Comparison of ENCODE assay signal across 25 mouse cellular contexts in the genomic region with DNA sequence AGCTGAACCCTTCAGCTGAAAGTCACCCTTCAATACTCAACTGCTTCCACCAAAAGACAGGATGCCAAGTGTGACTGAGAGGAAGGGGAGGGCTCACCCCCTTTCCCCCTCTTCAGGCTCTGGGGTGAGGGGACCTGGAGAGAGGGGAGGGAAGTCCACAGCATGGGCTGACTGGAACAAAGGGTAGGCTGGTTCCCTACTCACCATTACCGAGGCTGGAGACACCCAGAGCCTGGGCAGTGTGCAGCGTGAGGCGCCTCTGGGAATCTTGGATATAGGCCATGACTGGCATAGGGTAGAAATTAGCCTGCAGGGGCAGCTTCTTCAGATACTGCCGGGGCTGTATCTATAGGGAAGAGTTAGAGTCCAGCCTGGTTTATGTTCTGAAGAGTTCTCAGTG. TPM values are rescaled to one million over a fixed set of nuclear protein-coding genes. Genes with fewer than 3 reads are reported as not detected.
DNase-seq lines count a peak whose midpoint lies in the region; ATAC-seq and TF ChIP-seq lines count a peak whose summit lies in the region.
"Had no signal": no experiment of that assay in that cellular context is flagged by ENCODE, and none has a peak within 500 bp of the region (broad histone marks: within the 10 kb centered on the region; RNA-seq: fewer than 3 reads in every experiment).

No protein-coding gene starts in this region.

- H3K4me3 ChIP-seq in heart, embryonic 13.5 days, result no peak overlapping the region
- H3K4me3 ChIP-seq in heart, adult 2 months, result no peak overlapping the region
- H3K4me3 ChIP-seq in midbrain, embryonic 10.5 days, result no peak overlapping the region
- H3K4me3 ChIP-seq in midbrain, postnatal 0 days (ENCODE audit: low read depth, low read length), result no peak overlapping the region
- no peak overlapping the region for H3K4me3 ChIP-seq in limb, embryonic 10.5 days
- H3K4me3 ChIP-seq: embryonic facial prominence, embryonic 13.5 days; forebrain, embryonic 10.5 days; forebrain, embryonic 15.5 days; hindbrain, embryonic 13.5 days; liver, embryonic 12.5 days had no signal

- H3K79me2 ChIP-seq in heart, adult 2 months (replicated peaks; ENCODE audit: control insufficient read depth, insufficient read depth, low read length), result no peaks in the 10 kb centered on the region

- no peak overlapping the region for H3K4me2 ChIP-seq in heart, embryonic 13.5 days
- H3K4me2 ChIP-seq in midbrain, postnatal 0 days (ENCODE audit: low read depth, low read length, poor library complexity, severe bottlenecking), result no peak overlapping the region
- H3K4me2 ChIP-seq: embryonic facial prominence, embryonic 13.5 days; forebrain, embryonic 15.5 days; hindbrain, embryonic 13.5 days; liver, embryonic 12.5 days had no signal

- DNase-seq in heart, adult 2 months, result no peak
- DNase-seq in midbrain, embryonic 10.5 days (ENCODE audit: low spot score), result no peak
- no peak for DNase-seq in midbrain, postnatal 0 days (ENCODE audit: low spot score)
- DNase-seq in MN1 (ENCODE audit: low spot score), result peak; percentile 36
- peak; percentile 29 for DNase-seq in brain, adult 2 months (ENCODE audit: low read depth, low spot score)
- DNase-seq in limb, embryonic 10.5 days (ENCODE audit: low spot score), result no peak
- no peak for DNase-seq in ovary, postnatal 14 days (ENCODE audit: low spot score)
- DNase-seq: adrenal gland, adult 2 months; adrenal gland, postnatal 36 days; cerebellum, adult 8-10 months; heart, postnatal 4 days; kidney, adult 8-10 months; kidney, postnatal 10 days; liver, postnatal 0 days; right cerebral cortex, postnatal 4 days; thymus, postnatal 4 days had no signal

- no peaks in the 10 kb centered on the region for H3K9me3 ChIP-seq in heart, embryonic 13.5 days
- no peaks in the 10 kb centered on the region for H3K9me3 ChIP-seq in midbrain, embryonic 10.5 days (replicated peaks)
- H3K9me3 ChIP-seq in midbrain, postnatal 0 days (ENCODE audit: low read length), result no peaks in the 10 kb centered on the region
- no peaks in the 10 kb centered on the region for H3K9me3 ChIP-seq in limb, embryonic 10.5 days (replicated peaks)
- H3K9me3 ChIP-seq: embryonic facial prominence, embryonic 13.5 days; forebrain, embryonic 10.5 days; forebrain, embryonic 15.5 days; hindbrain, embryonic 13.5 days; liver, embryonic 12.5 days had no signal

- no peak for TF ChIP-seq CTCF in heart, adult 2 months (IDR thresholded peaks at IDR 0.05)
- no peak for TF ChIP-seq CTCF in midbrain, postnatal 0 days (IDR thresholded peaks at IDR 0.05)

- peaks cover 96% of the 10 kb centered on the region for H3K36me3 ChIP-seq in heart, embryonic 13.5 days
- no peaks in the 10 kb centered on the region for H3K36me3 ChIP-seq in heart, adult 2 months (ENCODE audit: control insufficient read depth, insufficient read depth, low read length)
- peaks cover 95% of the 10 kb centered on the region for H3K36me3 ChIP-seq in midbrain, embryonic 10.5 days
- peaks cover 67% of the 10 kb centered on the region for H3K36me3 ChIP-seq in midbrain, postnatal 0 days (ENCODE audit: insufficient read depth, low read length)
- peaks cover 94% of the 10 kb centered on the region for H3K36me3 ChIP-seq in limb, embryonic 10.5 days

- H3K27ac ChIP-seq in heart, embryonic 13.5 days (replicated peaks), result peak overlapping the region; percentile 70
- no peak overlapping the region for H3K27ac ChIP-seq in heart, adult 2 months
- 0 out of 2 replicates have a peak overlapping the region, but pooled peaks have one; percentile 28 for H3K27ac ChIP-seq in midbrain, embryonic 10.5 days (replicated peaks)
- no peak overlapping the region for H3K27ac ChIP-seq in midbrain, postnatal 0 days (ENCODE audit: low read depth, low read length)
- no peak overlapping the region for H3K27ac ChIP-seq in limb, embryonic 10.5 days
- H3K27ac ChIP-seq: forebrain, embryonic 15.5 days; liver, embryonic 12.5 days; stomach, postnatal 0 days had no signal

- H3K27me3 ChIP-seq in heart, embryonic 13.5 days (replicated peaks), result no peaks in the 10 kb centered on the region
- no peaks in the 10 kb centered on the region for H3K27me3 ChIP-seq in heart, adult 2 months (ENCODE audit: control insufficient read depth, insufficient read depth, low read length)
- H3K27me3 ChIP-seq in midbrain, embryonic 10.5 days (ENCODE audit: low read depth, poor library complexity, severe bottlenecking), result no peaks in the 10 kb centered on the region
- H3K27me3 ChIP-seq in midbrain, postnatal 0 days (ENCODE audit: insufficient read depth, low read length), result no peaks in the 10 kb centered on the region
- H3K27me3 ChIP-seq in limb, embryonic 10.5 days (ENCODE audit: low read depth, poor library complexity, severe bottlenecking), result no peaks in the 10 kb centered on the region
- H3K27me3 ChIP-seq: embryonic facial prominence, embryonic 13.5 days; forebrain, embryonic 15.5 days; hindbrain, embryonic 13.5 days; liver, embryonic 12.5 days had no signal

- no peak for TF ChIP-seq POLR2A in heart, adult 2 months (IDR thresholded peaks at IDR 0.05; ENCODE audit: insufficient read depth, low read depth, low read length)

- intact Hi-C loops in heart, adult 2 months (cut with DNase I), result no loop called here

- no peak for TF ChIP-seq EP300 in heart, adult 2 months (IDR thresholded peaks at IDR 0.05; ENCODE audit: insufficient read depth, low read depth, low read length)

- H3K4me1 ChIP-seq in heart, embryonic 13.5 days, result peaks cover 21% of the 10 kb centered on the region
- no peaks in the 10 kb centered on the region for H3K4me1 ChIP-seq in heart, adult 2 months (ENCODE audit: control insufficient read depth, insufficient read depth, low read length)
- H3K4me1 ChIP-seq in midbrain, embryonic 10.5 days, result peaks cover 20% of the 10 kb centered on the region
- no peaks in the 10 kb centered on the region for H3K4me1 ChIP-seq in midbrain, postnatal 0 days (ENCODE audit: insufficient read depth, low read length)
- no peaks in the 10 kb centered on the region for H3K4me1 ChIP-seq in limb, embryonic 10.5 days
- H3K4me1 ChIP-seq: embryonic facial prominence, embryonic 13.5 days; forebrain, embryonic 15.5 days; liver, embryonic 12.5 days had no signal

- WGBS in heart, embryonic 13.5 days, result 66% methylated on average over 4 of the region's 4 CpGs
- 62% methylated on average over 4 of the region's 4 CpGs for WGBS in heart, adult 2 months
- 79% methylated on average over 4 of the region's 4 CpGs for WGBS in midbrain, embryonic 10.5 days
- WGBS in midbrain, postnatal 0 days, result 61% methylated on average over 4 of the region's 4 CpGs
- 89% methylated on average over 4 of the region's 4 CpGs for WGBS in limb, embryonic 10.5 days

- ATAC-seq in heart, embryonic 13.5 days (ENCODE audit: extremely low read depth, insufficient number of reproducible peaks, low FRiP score, low TSS enrichment), result no peak
- ATAC-seq in midbrain, postnatal 0 days (ENCODE audit: low FRiP score), result no peak
- ATAC-seq: forebrain, embryonic 15.5 days; intestine, embryonic 16.5 days; liver, embryonic 12.5 days; liver, postnatal 0 days; lung, postnatal 0 days had no signal

- no peak overlapping the region for H3K9ac ChIP-seq in heart, embryonic 13.5 days
- H3K9ac ChIP-seq in heart, adult 2 months (ENCODE audit: low read depth, low read length), result no peak overlapping the region
- H3K9ac ChIP-seq in midbrain, postnatal 0 days (replicated peaks; ENCODE audit: low read length, poor library complexity, severe bottlenecking), result no peak overlapping the region
- H3K9ac ChIP-seq: embryonic facial prominence, embryonic 13.5 days; forebrain, embryonic 15.5 days; hindbrain, embryonic 13.5 days; liver, embryonic 12.5 days; liver, postnatal 0 days had no signal

RNA-seq across cellular contexts. Expression of gene Man2a2, which starts 13.1 kb away (rescaled TPM):
- polyA plus RNA-seq in heart, embryonic 13.5 days (2015; fragmentation: Nextera tagmentation; extraction: Ambion mirVana), result 15.0 and 19.3 TPM in 2 replicates
- total RNA-seq in heart, adult 2 months (2021), result 10 to 100 TPM; 55.7 to 58.7 TPM
- 75.8 and 82.4 TPM in 2 replicates for polyA plus RNA-seq in heart, adult 2 months (2012; rRNA removed)
- 15.7 and 18.4 TPM in 2 replicates for polyA plus RNA-seq in midbrain, embryonic 10.5 days (2016; fragmentation: Nextera tagmentation; extraction: Ambion mirVana)
- 59.1 and 70.2 TPM in 2 replicates for total RNA-seq in midbrain, postnatal 0 days (2014; rRNA removed)
- polyA plus RNA-seq in midbrain, postnatal 0 days (2015; fragmentation: Nextera tagmentation; extraction: Ambion mirVana), result 13.7 and 16.6 TPM in 2 replicates
- 19.7 and 23.1 TPM in 2 replicates for polyA plus RNA-seq in limb, embryonic 10.5 days (2016; fragmentation: Nextera tagmentation; extraction: Ambion mirVana)

RNA-seq across cellular contexts. Expression of gene Hddc3, which starts 15.1 kb away (rescaled TPM):
- 14.5 and 16.5 TPM in 2 replicates for polyA plus RNA-seq in heart, embryonic 13.5 days (2015; fragmentation: Nextera tagmentation; extraction: Ambion mirVana)
- 10 to 100 TPM; 30.0 to 39.9 TPM for total RNA-seq in heart, adult 2 months (2021)
- 47.7 and 77.5 TPM in 2 replicates for polyA plus RNA-seq in heart, adult 2 months (2012; rRNA removed)
- polyA plus RNA-seq in midbrain, embryonic 10.5 days (2016; fragmentation: Nextera tagmentation; extraction: Ambion mirVana), result 24.8 and 24.9 TPM in 2 replicates
- total RNA-seq in midbrain, postnatal 0 days (2014; rRNA removed), result 35.9 and 36.7 TPM in 2 replicates
- polyA plus RNA-seq in midbrain, postnatal 0 days (2015; fragmentation: Nextera tagmentation; extraction: Ambion mirVana), result 15.1 and 16.8 TPM in 2 replicates
- polyA plus RNA-seq in limb, embryonic 10.5 days (2016; fragmentation: Nextera tagmentation; extraction: Ambion mirVana), result 21.0 and 25.6 TPM in 2 replicates

RNA-seq across cellular contexts. Expression of gene Unc45a, which starts 17.2 kb away (rescaled TPM):
- polyA plus RNA-seq in heart, embryonic 13.5 days (2015; fragmentation: Nextera tagmentation; extraction: Ambion mirVana), result 18.2 and 20.1 TPM in 2 replicates
- total RNA-seq in heart, adult 2 months (2021), result 10 to 100 TPM; 15.8 to 16.8 TPM
- polyA plus RNA-seq in heart, adult 2 months (2012; rRNA removed), result 23.0 and 24.0 TPM in 2 replicates
- 42.3 and 46.7 TPM in 2 replicates for polyA plus RNA-seq in midbrain, embryonic 10.5 days (2016; fragmentation: Nextera tagmentation; extraction: Ambion mirVana)
- total RNA-seq in midbrain, postnatal 0 days (2014; rRNA removed), result 51.0 and 63.3 TPM in 2 replicates
- 54.6 and 55.9 TPM in 2 replicates for polyA plus RNA-seq in midbrain, postnatal 0 days (2015; fragmentation: Nextera tagmentation; extraction: Ambion mirVana)
- 51.8 and 53.3 TPM in 2 replicates for polyA plus RNA-seq in limb, embryonic 10.5 days (2016; fragmentation: Nextera tagmentation; extraction: Ambion mirVana)

RNA-seq across cellular contexts. Expression of gene Fes, which starts 29.7 kb away (rescaled TPM):
- 10.7 and 10.8 TPM in 2 replicates for polyA plus RNA-seq in heart, embryonic 13.5 days (2015; fragmentation: Nextera tagmentation; extraction: Ambion mirVana)
- total RNA-seq in heart, adult 2 months (2021), result 1 to 10 TPM; 8.9 to 9.8 TPM
- polyA plus RNA-seq in heart, adult 2 months (2012; rRNA removed), result 15.4 and 17.3 TPM in 2 replicates
- polyA plus RNA-seq in midbrain, embryonic 10.5 days (2016; fragmentation: Nextera tagmentation; extraction: Ambion mirVana), result 9.1 and 11.8 TPM in 2 replicates
- total RNA-seq in midbrain, postnatal 0 days (2014; rRNA removed), result 4.3 and 7.9 TPM in 2 replicates
- 3.1 and 3.7 TPM in 2 replicates for polyA plus RNA-seq in midbrain, postnatal 0 days (2015; fragmentation: Nextera tagmentation; extraction: Ambion mirVana)
- polyA plus RNA-seq in limb, embryonic 10.5 days (2016; fragmentation: Nextera tagmentation; extraction: Ambion mirVana), result 7.6 and 13.2 TPM in 2 replicates

RNA-seq across cellular contexts. Expression of gene Rccd1, which starts 33.8 kb away (rescaled TPM):
- polyA plus RNA-seq in heart, embryonic 13.5 days (2015; fragmentation: Nextera tagmentation; extraction: Ambion mirVana), result 7.3 and 7.8 TPM in 2 replicates
- total RNA-seq in heart, adult 2 months (2021), result 1 to 10 TPM; 5.6 to 6.1 TPM
- 7.0 and 7.4 TPM in 2 replicates for polyA plus RNA-seq in heart, adult 2 months (2012; rRNA removed)
- polyA plus RNA-seq in midbrain, embryonic 10.5 days (2016; fragmentation: Nextera tagmentation; extraction: Ambion mirVana), result 12.6 and 13.4 TPM in 2 replicates
- 22.7 and 30.6 TPM in 2 replicates for total RNA-seq in midbrain, postnatal 0 days (2014; rRNA removed)
- 7.4 and 7.9 TPM in 2 replicates for polyA plus RNA-seq in midbrain, postnatal 0 days (2015; fragmentation: Nextera tagmentation; extraction: Ambion mirVana)
- polyA plus RNA-seq in limb, embryonic 10.5 days (2016; fragmentation: Nextera tagmentation; extraction: Ambion mirVana), result 11.6 and 12.0 TPM in 2 replicates

Comparison
In these comparisons a context has a peak if more than half of its experiments do, and no peak if none do; other contexts are left out.
1. H3K27ac ChIP-seq: peak in heart, embryonic 13.5 days (single experiment) and midbrain, embryonic 10.5 days (single experiment); none in heart, adult 2 months (single experiment), midbrain, postnatal 0 days (single experiment) and limb, embryonic 10.5 days (single experiment).
2. DNase-seq: peak in MN1 (single experiment) and brain, adult 2 months (single experiment); none in heart, adult 2 months (0 of 2), midbrain, embryonic 10.5 days (single experiment), midbrain, postnatal 0 days (single experiment), limb, embryonic 10.5 days (single experiment) and ovary, postnatal 14 days (single experiment).